Mouse (Mus musculus): ENCODE measurements around the gene Lamtor5. TPM values are rescaled to one million over a fixed set of nuclear protein-coding genes. Genes with fewer than 3 reads are reported as not detected.

Gene Lamtor5
- total RNA-seq, 2 experiments from 2014 or later, result 69.5 to 69.7 TPM

DNA sequence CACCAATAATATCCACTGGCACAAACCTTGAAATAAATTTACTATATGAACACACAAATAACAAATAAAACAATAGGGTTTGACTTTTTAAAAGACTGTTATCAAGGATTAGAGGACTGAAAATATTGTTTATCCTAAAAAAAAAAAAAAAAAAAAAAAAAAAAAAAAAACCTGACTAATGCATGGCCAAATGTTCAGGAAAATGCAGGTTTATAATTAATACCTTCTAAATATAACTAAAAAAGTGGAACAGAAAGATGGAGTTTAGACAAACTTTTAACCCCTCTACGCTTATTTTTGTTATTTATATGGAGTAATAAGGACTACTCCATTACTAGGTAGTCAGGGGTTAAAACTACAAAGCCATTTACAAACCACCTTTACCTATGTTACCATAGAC is 47.8 kb downstream of the Lamtor5 start:
- intact Hi-C loops (cut with DNase I), result no loop called here
- no peak for DNase-seq (ENCODE audit: extremely low spot score in 1 of 2, low spot score in 2 of 2)
- Histone ChIP-seq H3K4me3 (no peak overlapping the region), H3K27ac (no peak overlapping the region)
- TF ChIP-seq CTCF (IDR thresholded peaks at IDR 0.05), result no peak

GRCm38 (mm10) chr3:107330503-107331424 is 52.1 kb downstream of the Lamtor5 start:
- no peak for DNase-seq (ENCODE audit: extremely low spot score in 1 of 2, low spot score in 2 of 2)
- no peak for TF ChIP-seq CTCF (IDR thresholded peaks at IDR 0.05)
- Histone ChIP-seq H3K27ac (no peak overlapping the region), H3K4me3 (peak overlapping the region; percentile 90)
- intact Hi-C loops (cut with DNase I), result loop anchor here (5.0 kb wide), 2 partner anchors 98 to 123 kb away; partner anchors contain the start of gene A630076J17Rik

DNA sequence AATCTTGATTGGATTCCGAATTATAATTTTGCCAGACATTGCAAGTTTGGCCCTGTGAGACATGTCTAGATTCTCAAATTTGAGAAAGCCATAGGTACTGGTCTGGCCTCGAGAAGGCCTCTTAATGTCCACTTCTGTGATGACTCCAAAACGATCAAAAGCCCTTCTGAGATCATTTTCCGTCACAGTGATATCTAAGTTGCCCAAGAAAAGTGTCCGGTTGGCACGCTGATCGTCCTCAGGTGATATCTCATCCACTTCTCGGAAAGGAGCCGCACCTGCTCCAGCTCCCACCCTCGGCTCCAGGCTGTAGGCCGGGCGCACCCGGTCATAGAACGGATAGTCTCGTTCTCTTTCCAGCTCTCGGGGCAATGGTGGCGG is 53.1 kb downstream of the Lamtor5 start:
- intact Hi-C loops (cut with DNase I), result loop anchor here (2.0 to 5.0 kb wide), 3 partner anchors 53 to 124 kb away; partner anchors contain the start of genes A630076J17Rik and Lamtor5
- peak overlapping the region; percentile 90 for H3K4me3 ChIP-seq
- peak overlapping the region; percentile 94 for H3K27ac ChIP-seq
- DNase-seq (ENCODE audit: extremely low spot score in 1 of 2, low spot score in 2 of 2), result no peak
- no peak for TF ChIP-seq CTCF (IDR thresholded peaks at IDR 0.05)

DNA sequence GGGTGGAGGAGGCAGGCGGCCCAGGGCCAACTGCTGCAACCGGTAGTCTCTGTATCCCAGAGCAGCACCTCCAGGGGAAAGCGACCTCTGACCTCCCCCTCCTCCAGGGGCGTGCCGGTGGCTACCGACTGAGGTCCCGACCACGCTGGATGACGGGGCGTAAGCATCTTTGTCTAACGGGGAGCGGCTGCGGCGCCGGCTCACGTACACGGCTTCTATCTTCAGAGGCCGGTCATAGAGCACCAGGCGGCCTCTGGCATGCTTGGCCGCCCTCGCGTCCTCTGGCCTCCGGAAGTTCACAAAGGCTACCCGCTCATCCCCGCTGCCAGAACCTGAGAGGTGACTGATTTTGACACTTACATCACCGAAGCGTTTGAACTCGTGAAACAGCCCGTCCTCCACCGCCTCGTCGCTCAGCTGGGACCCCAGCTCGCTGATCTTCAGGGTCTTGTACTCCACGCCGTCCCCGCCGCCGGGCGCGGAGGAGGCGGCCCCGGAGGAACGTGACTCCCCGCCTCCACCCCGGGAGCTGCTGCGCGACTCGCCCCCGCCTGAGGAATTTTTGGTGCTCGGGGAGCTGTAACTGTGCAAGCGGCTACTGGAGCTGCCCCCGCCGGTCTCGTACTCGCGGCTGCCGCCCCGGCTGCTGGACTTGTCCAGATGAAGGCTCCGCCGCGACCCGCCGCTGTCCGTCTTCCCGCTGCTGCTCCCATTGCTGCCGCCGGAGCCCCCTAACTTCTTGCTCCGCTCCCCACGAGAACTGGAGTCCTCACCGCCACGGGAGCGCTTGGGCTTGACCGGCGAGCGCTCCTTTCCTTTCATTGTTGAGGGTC is 53.7 kb downstream of the Lamtor5 start:
- intact Hi-C loops (cut with DNase I), result loop anchor here (2.0 to 5.0 kb wide), 3 partner anchors 54 to 125 kb away; partner anchors contain the start of genes A630076J17Rik and Lamtor5
- peak overlapping the region; percentile 94 for H3K27ac ChIP-seq
- peak; percentile 66 to 69 for DNase-seq (ENCODE audit: extremely low spot score in 1 of 2, low spot score in 2 of 2)
- TF ChIP-seq CTCF (IDR thresholded peaks at IDR 0.05), result no peak
- H3K4me3 ChIP-seq, result peak overlapping the region; percentile 90

DNA sequence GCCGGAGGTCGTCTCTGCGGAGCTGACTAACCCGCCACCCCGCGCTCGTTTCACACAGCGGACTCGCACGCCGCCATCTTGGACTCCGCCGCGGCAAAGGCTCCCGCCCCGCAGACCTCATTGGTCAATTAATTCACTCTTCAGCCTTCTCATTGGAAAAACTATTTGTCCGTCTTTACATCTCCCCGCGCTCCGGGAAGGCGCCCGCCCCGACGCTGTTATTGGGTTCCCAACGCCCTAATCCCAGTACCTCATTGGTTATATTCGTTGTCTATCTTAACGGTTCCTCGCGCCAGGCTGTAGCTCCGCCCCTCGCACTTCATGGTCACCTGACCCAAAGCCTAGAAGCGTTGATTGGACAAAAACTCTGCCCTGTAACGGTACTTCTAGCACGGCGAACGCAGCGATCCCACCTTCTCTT is 54.3 kb downstream of the Lamtor5 start:
- TF ChIP-seq CTCF (IDR thresholded peaks at IDR 0.05), result no peak
- intact Hi-C loops (cut with DNase I), result loop anchor here (2.0 to 5.0 kb wide), 3 partner anchors 54 to 126 kb away; partner anchors contain the start of genes A630076J17Rik and Lamtor5
- DNase-seq (ENCODE audit: extremely low spot score in 1 of 2, low spot score in 2 of 2), result peak; percentile 91 to 96
- Histone ChIP-seq H3K4me3 (peak overlapping the region; percentile 90), H3K27ac (peak overlapping the region; percentile 94)

Other genes starting within 250 kb of the Lamtor5 start
- 10 to 100 TPM; 34.9 to 35.3 TPM for gene Kcna3, start 242.7 kb upstream of the Lamtor5 start, total RNA-seq (2021)
- gene Kcna2, start 177.7 kb upstream of the Lamtor5 start, total RNA-seq (2021), result 100 to 1,000 TPM; 156 to 162 TPM
- gene Kcna10, start 95.8 kb upstream of the Lamtor5 start, total RNA-seq (2021), result under 1 TPM in 1 of 2 experiments, not detected in 1; 0.18 TPM
- not detected for gene Cym, start 57.1 kb upstream of the Lamtor5 start, total RNA-seq (2021)
- not detected for gene A630076J17Rik, start 48.2 kb upstream of the Lamtor5 start, total RNA-seq (2021)
- gene Prok1, start 39.2 kb upstream of the Lamtor5 start, total RNA-seq (2021), result not detected
- gene Slc16a4, start 12.4 kb downstream of the Lamtor5 start, total RNA-seq (2021), result 1 to 10 TPM in 1 of 2 experiments, under 1 TPM in 1; 0.98 to 1.5 TPM
- 10 to 100 TPM; 27.1 to 28.1 TPM for gene Rbm15, start 54.8 kb downstream of the Lamtor5 start, total RNA-seq (2021)
- 10 to 100 TPM; 68.4 to 73.4 TPM for gene Kcnc4, start 180.7 kb downstream of the Lamtor5 start, total RNA-seq (2021)
- gene Slc6a17, start 239.2 kb downstream of the Lamtor5 start, total RNA-seq (2021), result 100 to 1,000 TPM; 369 to 419 TPM

All from left cerebral cortex, adult 2 months (tissue).